In genomic region chr6:54817266-54817767, GRCm38 (mm10) we compare ENCODE assay signal across 8 mouse cellular contexts. TPM values are rescaled to one million over a fixed set of nuclear protein-coding genes. Genes with fewer than 3 reads are reported as not detected.
DNase-seq lines count a peak whose midpoint lies in the region; ATAC-seq lines count a peak whose summit lies in the region.

No protein-coding gene starts in this region.

- peak; percentile 83 for DNase-seq in NIH3T3 (ENCODE audit: low read depth)
- DNase-seq in cerebellum, adult 18-20 months = peak; percentile 51 to 64
- DNase-seq in layer of hippocampus, postnatal 36 days = peak; percentile 38 to 53
- DNase-seq in lung, postnatal 4 days = peak; percentile 69 to 74
- peak; percentile 72 for DNase-seq in retina, postnatal 1 day
- peak; percentile 49 for DNase-seq in urinary bladder, adult 2 months (ENCODE audit: low spot score)

- peak overlapping the region; percentile 64 for H3K4me2 ChIP-seq in forebrain, embryonic 16.5 days (ENCODE audit: low read length)

- H3K4me3 ChIP-seq in forebrain, embryonic 16.5 days (replicated peaks; ENCODE audit: low read length) = peak overlapping the region; percentile 88

- peak overlapping the region; percentile 89 for H3K9ac ChIP-seq in forebrain, embryonic 16.5 days (replicated peaks; ENCODE audit: low read depth, low read length)

- peaks cover 30% of the 10 kb centered on the region for H3K4me1 ChIP-seq in forebrain, embryonic 16.5 days (replicated peaks; ENCODE audit: control insufficient read depth, insufficient read depth, low read length)

- H3K27ac ChIP-seq in forebrain, embryonic 16.5 days (ENCODE audit: low read length) = peak overlapping the region; percentile 97

- ATAC-seq in forebrain, embryonic 16.5 days = peak; percentile 11
- peak; percentile 66 to 82 for ATAC-seq in hematopoietic stem cell, adult 5-6 weeks (replicated peaks in 1 of 2; ENCODE audit: insufficient read depth in 1 of 2, low FRiP score in 2 of 2, low TSS enrichment in 1 of 2, low read depth in 1 of 2, poor library complexity in 2 of 2, severe bottlenecking in 2 of 2)

- H3K36me3 ChIP-seq in forebrain, embryonic 16.5 days (ENCODE audit: control insufficient read depth, insufficient read depth) = no peaks in the 10 kb centered on the region

- under 1% methylated on average over 29 of the region's 39 CpGs for WGBS in forebrain, embryonic 16.5 days

- H3K27me3 ChIP-seq in forebrain, embryonic 16.5 days (replicated peaks; ENCODE audit: control insufficient read depth, insufficient read depth, low read length) = no peaks in the 10 kb centered on the region

- H3K9me3 ChIP-seq in forebrain, embryonic 16.5 days (ENCODE audit: control insufficient read depth, low read length) = no peaks in the 10 kb centered on the region

RNA-seq across cellular contexts. Expression of gene Znrf2, which starts 0.6 kb away (rescaled TPM):
- polyA plus RNA-seq in forebrain, embryonic 16.5 days (2015; fragmentation: Nextera tagmentation; extraction: Ambion mirVana) = 19.5 and 23.2 TPM in 2 replicates
- total RNA-seq in hematopoietic stem cell, adult 5-6 weeks (2017) = 54.6 and 55.4 TPM in 2 replicates
- 10 to 100 TPM; 23.0 to 23.6 TPM for total RNA-seq in layer of hippocampus, postnatal 36 days (2021)
- 10.4 and 12.0 TPM in 2 replicates for polyA plus RNA-seq in urinary bladder, adult 2 months (2012; rRNA removed)

Comparison
In these comparisons a context has a peak if more than half of its experiments do, and no peak if none do; other contexts are left out.
1. Peak in every context shown above with its lines: DNase-seq, ATAC-seq, H3K4me3 ChIP-seq and H3K27ac ChIP-seq.